Mouse (Mus musculus) urinary bladder, postnatal 25 days (tissue): ENCODE measurements around the gene Serpine1.
A peak's percentile ranks its signal among the peaks of the same experiment; 100 is the strongest.

Source experiments
- DNase-seq: peaks from one replicate; pipeline ENCODE4 v3.0.0; 2022; ENCODE audit warnings: low spot score

The Serpine1 gene

GRCm38 (mm10) chr5:137096037-137096436 is 24.0 kb upstream of the Serpine1 start:
- DNase-seq = no peak

DNA sequence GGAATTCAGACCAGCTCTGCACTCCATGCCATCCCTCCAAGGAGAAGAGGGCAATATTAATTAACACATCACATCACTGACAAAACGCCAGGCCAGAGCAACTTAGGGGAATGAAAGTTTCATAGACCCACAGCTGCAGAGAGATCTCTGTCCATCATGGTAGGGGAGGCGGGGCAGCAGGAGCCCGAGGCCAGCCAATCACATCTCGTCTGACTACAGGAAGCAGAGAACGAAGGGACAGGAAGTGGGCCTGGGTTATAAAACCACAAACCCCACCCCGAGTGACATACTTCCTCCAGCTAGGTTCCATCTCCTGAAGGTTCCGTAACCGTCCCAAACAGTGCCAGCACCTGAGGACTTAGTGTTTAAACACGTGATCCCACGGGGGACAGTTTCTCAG is 23.1 kb upstream of the Serpine1 start:
- DNase-seq = no peak

DNA sequence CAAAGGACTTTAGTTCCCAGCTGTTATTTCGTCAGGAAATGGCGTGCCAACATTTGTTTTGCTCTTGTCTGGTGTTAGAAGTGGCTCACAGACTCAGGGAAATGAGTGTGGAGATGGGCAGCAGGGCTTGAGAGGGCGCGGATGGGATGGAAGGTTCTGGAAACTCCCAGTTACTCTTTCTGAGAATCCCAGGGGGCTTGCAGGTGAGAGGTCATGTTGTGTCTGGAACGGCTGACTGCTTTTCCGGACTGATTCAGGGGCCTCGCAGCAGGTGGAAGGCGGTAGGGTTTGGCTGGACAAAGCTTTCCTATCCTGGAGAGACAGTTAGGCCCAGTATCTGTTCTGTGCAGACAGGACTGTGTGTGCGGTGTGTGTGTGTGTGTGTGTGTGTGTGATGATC is 21.7 kb upstream of the Serpine1 start:
- DNase-seq = no peak

GRCm38 (mm10) chr5:137091560-137091959 is 19.5 kb upstream of the Serpine1 start:
- DNase-seq = no peak

GRCm38 (mm10) chr5:137090870-137091269 is 18.8 kb upstream of the Serpine1 start:
- no peak for DNase-seq

GRCm38 (mm10) chr5:137087410-137087809 is 15.3 kb upstream of the Serpine1 start:
- no peak for DNase-seq

DNA sequence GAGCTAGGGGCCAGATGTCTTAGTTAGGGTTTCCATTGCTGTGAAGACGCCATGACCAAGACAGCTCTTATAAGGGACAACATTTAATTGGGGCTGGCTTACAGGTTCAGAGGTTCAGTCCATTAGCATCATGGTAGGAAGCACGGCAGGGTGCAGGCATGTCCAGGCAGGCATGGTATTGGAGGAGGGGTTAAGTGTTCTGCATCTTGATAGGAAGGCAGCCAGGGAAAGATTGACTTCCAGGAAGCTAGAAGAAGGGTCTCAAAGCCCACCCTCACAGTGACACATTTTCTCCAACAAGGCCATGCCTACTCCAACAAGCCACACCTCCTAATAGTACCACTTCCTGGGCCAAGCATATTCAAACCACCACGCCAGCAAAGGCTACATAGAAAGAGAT is 13.7 kb upstream of the Serpine1 start:
- no peak for DNase-seq

DNA sequence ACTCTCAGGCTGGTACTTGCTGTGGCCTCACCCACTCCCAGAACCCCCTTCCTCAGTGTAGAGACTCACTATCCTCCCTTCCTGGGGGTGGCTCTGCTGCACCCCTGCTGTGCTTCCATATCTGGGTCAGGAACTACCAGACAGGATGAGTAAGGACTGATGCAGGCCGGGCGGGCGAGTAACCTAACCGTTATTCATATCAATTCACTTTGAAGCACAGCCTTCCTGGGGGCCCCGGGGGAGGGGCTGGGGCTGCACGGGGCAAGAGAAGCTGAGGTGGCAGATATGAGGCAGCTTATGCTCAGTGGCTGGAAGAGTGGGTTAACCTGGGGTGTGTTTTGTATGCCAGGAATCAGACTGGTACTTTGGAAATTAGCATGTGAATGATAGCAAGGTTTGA is 13.0 kb upstream of the Serpine1 start:
- no peak for DNase-seq

DNA sequence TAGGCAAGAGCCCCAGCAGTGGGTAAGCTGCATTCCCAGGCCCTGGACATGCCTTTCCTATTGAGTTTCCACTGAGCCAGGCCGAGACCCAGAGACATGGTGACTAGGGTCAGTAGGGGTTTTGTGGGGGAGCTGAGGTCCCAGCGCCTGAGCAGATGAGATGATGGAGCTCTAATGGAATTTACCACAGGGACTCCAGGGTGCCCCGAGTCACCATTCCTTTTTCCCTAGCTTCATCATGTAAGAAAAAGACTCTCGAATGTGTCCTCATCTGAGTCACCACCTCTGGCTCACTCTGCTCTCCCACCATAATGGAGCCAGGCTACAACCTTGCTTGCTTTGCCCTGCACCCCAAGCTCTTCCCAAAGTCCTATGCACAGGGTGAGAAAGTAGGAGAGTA is 11.0 kb upstream of the Serpine1 start:
- DNase-seq = no peak

GRCm38 (mm10) chr5:137079849-137080248 is 7.8 kb upstream of the Serpine1 start:
- no peak for DNase-seq

DNA sequence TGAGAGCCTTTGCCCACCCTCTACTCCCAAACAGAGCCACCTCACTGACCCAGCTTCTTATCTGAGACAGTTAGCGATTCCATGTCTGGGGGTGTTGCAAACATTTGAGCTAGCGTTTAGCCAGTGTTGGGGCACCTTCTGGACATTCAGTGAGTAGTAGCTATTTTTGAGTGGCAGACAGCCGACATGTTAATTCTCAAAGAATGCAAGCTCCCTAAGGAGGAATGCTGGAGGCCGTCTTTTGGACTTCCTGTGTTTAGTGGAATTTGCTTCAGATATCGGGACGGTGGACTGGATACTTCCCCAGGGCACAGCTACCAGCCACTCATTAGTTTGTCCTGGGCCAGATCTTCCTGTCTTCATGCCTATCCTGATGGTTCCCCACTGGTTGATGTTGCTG is 6.5 kb upstream of the Serpine1 start:
- no peak for DNase-seq

DNA sequence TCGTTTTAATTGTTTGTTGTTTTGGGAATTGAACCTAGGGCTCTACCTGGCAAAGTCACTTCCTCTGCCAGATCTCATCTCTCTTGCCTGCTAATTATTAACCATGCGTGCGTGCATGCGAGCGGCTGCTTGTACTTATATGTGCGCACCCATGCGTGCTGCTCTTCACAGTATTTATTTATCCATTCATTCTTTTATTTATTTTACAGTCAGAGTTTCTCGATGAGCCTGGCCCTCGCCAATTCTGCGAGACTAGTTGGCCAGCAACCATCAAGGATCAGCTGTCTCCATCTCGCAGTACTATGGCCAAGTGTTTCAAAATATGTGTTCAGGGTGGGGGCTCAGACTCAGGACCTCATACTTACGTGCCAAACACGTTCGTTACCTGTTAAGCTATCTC is 6.0 kb upstream of the Serpine1 start:
- no peak for DNase-seq

GRCm38 (mm10) chr5:137077187-137077586 is 5.1 kb upstream of the Serpine1 start:
- DNase-seq = no peak

DNA sequence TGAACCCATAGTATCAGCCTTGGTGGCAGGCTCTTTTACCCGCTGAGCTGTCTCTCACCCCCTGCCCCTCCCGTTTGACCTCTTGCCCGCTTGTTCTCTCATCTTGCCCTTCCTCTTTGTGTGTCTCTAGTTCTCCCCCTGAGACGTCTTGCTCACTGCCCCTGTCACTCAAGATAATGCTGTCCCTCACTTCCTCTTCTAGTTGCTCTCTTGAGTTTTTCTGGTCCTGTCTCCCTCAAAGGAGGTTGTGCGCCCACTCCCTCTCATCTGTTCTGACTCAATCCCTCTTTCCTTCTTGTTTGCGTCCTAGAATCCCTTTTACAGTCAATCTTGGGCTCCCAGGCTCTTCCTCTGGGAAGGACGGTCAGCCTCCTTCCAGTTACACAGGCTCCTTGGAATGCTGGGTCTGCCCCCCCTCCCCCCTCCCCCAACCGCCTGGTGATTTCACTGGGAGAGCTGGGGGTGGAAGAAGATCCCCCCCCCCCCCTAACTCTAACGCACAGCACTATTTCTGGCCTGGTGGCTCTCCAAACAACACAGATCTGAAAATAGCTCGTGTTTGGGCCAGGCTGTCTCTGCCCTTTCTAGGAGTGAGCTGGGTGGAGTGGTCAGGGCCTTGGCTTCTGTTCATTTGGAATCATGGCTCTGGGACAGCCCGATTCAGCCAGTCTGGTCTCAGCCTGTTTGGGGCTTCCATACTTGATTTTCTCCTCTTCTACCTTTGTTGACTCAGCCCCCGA is 4.3 kb upstream of the Serpine1 start:
- DNase-seq = peak; percentile 21

- DNase-seq = no peak
These were observed 3.7 kb upstream of the Serpine1 start for GRCm38 (mm10) chr5:137075726-137076125.

DNA sequence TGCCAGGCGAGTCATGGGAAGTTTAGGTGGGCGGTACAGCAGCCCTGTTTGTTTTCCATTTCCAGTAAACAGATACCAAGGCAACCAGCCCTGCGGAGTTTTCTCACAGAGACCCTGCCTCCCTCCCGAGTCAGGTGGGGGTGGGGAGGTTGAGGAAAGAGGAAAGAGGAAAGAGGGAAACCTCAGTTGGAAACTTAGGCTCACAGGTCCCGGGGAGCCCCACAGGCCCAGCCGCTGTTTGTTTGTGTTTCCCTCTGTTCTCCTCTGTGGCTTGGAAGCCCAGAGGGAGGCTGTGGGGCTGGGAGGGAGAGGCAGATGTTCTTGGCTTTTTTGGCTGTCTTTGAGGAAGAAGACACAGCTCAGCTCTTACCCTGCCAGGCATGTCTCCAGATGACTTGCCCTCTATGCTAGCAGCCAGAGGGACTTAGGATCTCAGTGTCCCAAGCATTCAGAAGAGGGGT is 2.2 kb upstream of the Serpine1 start:
- no peak for DNase-seq

- no peak for DNase-seq
These were observed 1.1 kb upstream of the Serpine1 start for GRCm38 (mm10) chr5:137073141-137073540.

GRCm38 (mm10) chr5:137070881-137071605 is 1.0 kb downstream of the Serpine1 start:
- no peak for DNase-seq

- DNase-seq = no peak
These were observed 3.4 kb downstream of the Serpine1 start for GRCm38 (mm10) chr5:137068711-137069110.

GRCm38 (mm10) chr5:137065923-137066322 is 6.1 kb downstream of the Serpine1 start:
- DNase-seq = no peak

DNA sequence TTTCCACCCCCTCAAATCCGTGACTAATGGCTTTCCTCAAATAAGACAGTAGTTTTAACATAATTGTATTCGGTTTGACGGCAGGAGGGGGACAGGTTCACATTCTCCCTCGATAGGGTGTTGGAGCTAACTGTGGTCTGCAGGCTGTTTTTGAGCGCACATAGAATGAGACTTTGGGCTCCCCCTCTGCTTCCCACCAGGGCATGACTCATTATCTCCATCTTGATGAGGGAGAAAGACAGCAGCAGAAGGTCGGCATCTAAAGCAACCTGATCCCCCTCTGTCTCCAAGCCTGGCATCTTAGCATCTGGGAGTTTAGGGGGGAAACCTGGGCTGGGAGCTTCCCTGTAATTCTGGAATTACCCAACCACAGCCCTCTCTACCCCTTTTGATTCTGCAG is 6.6 kb downstream of the Serpine1 start:
- DNase-seq = no peak

- no peak for DNase-seq
These were observed 9.5 kb downstream of the Serpine1 start for GRCm38 (mm10) chr5:137062601-137063000.

- DNase-seq = peak; percentile 44
These were observed 10.1 kb downstream of the Serpine1 start for GRCm38 (mm10) chr5:137061809-137062481.
